Mouse (Mus musculus): ENCODE data around the gene Arhgap10.

Gene Arhgap10

DNA sequence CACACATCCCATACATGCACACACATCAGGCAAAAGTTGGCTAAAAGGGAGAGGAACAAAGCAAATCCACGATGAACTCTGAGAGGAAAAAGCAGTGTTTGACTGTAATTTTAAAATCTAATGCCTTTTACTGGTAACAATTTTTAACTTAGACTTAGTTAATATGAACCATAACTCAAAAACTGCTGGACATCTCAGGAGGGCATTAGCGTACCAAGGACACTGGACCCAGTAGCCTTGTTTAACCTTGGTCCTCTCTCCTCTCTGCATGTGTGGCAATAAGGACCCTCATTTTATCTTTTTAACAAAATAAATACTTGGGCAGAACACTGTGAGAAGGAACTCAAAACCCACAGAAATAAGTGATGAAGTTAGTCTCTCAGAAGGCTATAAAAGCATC, 78.1 kb downstream of the Arhgap10 start:
- no peak for DNase-seq

DNA sequence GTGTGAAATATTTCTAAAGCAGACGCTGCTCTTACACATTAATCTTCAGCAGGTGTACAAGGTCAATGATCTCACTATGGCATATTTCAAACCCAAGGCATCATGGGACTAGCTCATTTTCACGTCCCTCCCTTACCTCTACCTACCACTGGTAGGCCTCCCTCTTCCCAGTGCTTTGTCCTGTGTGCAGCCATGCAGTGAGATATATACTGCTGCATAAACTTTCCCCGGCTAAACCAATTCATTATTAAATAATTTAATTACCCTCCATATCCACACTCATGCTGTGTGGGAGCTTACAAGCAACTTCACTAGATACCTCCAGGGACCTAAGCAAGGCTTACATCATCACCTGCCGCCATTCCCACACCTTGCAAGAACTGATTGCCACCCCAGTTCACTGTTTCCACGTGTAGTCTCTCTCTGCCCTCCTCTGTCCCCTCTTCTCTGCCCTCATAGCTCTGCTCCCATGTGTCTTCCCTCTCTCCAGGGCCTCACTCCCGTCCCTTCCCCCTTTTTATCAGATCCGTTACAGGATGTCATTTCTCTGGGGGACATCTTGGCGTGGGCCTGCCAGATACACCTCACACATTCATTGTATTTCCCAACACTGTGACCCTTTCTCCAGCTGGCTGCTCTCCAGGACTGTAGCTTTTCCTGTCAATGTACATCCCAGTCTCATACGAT, 79.8 kb downstream of the Arhgap10 start:
- peak; percentile 9 for DNase-seq

GRCm38 (mm10) chr8:77436013-77436990, 81.5 kb downstream of the Arhgap10 start:
- DNase-seq = no peak

- DNase-seq = no peak
These were observed 84.5 kb downstream of the Arhgap10 start for GRCm38 (mm10) chr8:77433221-77433620.

- no peak for DNase-seq
These were observed 85.0 kb downstream of the Arhgap10 start for GRCm38 (mm10) chr8:77432726-77433125.

DNA sequence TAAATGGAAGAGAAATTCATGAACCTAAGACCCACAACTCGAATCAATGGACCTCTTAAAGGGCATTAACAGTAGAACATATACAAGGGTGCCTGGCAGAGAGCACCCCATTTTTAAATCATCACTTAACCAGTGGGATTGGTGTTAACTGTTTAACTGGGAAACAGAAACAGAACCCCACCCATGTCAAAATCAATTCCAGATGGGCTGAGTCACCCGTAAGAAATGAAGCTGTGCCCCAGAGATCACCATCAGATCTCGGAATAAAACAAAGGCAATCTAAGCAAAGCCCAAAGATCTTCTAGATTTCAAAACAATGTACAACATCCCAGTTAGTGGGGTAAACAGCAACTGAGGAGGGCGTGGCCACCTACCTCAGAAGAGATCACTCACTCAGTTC, 89.3 kb downstream of the Arhgap10 start:
- no peak for DNase-seq

DNA sequence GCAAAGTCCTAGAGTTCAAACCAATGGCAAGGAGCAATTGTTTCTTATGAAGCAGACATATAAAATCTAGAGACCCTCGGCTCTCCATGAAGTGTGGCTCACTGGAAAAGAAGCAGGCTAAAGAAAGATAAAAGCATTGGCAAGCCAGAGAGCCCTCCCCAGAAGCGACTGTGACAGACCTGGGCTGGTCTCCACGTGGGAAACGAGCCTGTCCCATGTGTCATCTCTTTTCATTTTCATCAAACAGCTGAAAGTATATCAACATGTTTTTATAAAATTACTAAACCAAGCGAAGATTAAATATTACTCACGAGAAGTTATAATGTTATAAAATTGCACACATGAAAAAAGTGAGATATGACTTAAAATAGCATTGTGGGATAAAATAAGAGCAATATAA, 89.7 kb downstream of the Arhgap10 start:
- no peak for DNase-seq

DNA sequence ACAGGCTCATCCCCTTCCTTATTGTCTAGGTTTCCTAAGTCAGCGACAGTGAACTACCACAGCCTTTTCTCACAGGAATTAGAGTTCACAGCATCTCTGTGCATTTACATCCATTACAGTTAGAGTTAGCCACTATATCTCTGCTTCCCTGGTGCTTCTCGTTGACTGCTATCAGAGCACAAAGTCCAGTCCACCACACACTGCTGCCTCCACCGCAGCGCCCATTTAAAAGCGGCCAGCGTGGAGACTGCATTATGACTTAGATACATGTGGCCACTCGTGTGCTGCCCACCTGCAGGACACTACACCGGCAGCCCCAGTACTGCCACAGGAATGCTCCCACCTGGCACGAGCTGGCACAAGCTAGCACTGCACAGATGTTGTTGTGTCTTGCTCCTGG, 90.3 kb downstream of the Arhgap10 start:
- DNase-seq = no peak

GRCm38 (mm10) chr8:77423850-77424249, 93.9 kb downstream of the Arhgap10 start:
- no peak for DNase-seq

DNA sequence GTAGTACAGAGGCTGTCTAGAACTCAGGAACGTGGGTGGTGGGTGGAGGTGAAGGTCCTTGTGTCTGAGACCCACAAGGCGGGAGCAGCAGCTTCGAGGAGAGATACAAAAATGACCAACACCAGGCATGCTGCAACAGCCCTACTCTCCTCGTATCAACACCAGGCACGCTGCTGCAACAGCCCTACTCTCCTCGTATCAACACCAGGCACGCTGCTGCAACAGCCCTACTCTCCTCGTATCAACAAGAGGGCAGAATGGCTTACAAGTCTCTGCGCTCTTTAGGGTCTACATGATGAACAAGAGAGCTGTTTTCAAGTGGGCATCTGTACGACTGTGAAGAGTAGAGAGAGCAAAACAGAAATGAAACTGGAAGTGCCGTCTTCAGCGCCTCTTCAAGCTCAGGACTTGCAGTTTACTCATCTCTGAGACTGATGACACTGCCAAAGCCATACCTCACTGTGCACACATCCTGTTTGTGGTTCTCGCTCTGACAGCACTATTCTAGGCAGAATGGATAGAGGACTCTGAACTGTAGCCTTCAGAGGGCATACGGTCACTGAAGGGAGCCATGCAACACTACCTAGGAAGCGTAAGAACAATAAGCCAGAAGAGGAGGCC, 95.0 kb downstream of the Arhgap10 start:
- no peak for DNase-seq

DNA sequence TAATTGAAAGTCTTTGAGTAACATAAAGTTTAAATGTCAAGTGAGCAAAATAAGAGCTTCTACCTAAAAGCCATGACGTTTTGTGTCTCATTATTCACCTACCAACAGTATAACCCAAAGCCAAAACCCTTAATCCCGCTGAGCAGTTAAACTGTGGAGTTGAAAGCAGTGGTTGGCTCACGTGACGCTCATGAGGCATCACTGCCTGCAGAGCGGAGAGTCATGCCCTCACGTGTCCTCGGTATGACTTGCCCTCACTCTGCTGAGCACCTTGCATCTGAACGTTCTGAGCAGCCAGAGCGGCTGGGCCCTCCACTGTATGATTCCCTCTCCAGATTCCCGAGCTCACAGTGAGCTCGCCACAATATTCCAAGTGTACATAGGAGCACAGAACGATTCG, 96.2 kb downstream of the Arhgap10 start:
- DNase-seq = no peak

DNA sequence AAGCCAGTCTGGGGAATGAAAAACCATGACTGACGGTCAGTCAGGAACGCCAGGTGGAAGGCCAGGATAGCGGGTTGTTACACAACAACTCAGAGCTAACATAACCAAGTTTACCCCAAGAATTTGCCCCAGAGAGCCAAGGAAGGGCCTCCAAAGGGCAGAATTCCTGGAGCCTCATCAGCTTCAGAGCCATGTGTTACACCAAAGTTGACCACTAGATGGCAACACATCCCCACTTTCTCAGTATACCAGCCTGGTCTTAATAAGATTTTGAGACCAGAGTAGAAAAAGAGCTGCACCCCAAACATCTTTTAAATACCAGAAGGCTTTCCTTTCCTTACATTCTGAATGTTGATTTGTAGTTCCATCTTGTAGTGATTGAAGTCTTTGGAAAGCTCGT, 98.0 kb downstream of the Arhgap10 start:
- peak; percentile 79 for DNase-seq

DNA sequence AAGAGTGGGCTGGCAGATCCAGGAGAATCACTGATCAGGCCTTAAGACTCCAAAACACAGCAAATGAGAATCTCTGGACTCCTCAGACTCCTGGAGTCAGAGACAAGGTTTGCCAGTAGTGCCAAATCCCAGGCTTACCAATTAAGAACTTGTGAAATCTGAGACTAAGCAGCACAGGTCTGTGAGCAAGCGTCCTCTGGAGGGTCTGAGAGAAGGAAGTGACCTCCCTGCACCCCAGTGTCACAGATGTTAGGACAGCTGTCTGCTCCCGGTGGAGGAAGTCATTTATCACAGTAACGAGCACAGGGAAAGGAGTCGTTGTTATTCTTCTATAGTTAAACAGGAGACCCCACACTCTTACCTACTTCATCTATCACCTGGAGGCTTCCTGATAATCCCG, 101.0 kb downstream of the Arhgap10 start:
- no peak for DNase-seq

- DNase-seq = no peak
These were observed 101.7 kb downstream of the Arhgap10 start for GRCm38 (mm10) chr8:77416034-77416433.

- no peak for DNase-seq
These were observed 106.5 kb downstream of the Arhgap10 start for GRCm38 (mm10) chr8:77411262-77411661.

- no peak for DNase-seq
These were observed 107.4 kb downstream of the Arhgap10 start for GRCm38 (mm10) chr8:77410394-77410793.

DNA sequence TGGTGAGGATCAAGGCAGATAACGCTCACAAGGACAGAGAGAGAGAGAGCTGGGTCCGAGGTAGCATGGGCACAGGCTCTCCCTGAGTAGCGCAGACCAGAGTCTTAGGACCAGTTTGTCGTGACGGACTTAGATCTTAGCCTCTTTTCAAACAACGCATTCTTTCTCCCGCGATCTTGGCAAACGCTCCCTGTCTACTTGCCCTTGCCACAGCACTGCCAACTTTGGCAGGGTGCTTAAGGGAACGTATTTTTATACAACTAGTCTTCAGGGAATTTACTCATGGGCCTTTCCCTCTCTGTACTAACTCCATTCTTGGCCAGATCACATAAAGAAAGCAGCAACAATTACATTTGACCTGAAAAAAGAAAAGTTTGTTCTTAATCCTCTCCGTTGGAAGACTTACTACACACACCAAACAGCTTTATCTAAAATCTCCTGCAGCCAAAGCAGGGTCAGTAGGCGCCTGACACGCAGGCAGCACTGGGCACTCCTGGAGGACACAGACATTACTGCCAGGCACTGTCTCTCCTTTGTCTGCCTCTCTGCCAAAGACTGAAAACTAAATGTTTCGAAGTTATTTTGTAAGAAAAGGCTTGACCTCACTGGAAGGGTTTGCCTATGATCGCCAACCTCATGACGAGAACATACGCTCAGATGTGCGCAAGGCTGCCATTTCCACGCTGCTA, 109.1 kb downstream of the Arhgap10 start:
- no peak for DNase-seq

GRCm38 (mm10) chr8:77406846-77407245, 110.9 kb downstream of the Arhgap10 start:
- DNase-seq = peak; percentile 18

- peak; percentile 16 for DNase-seq
These were observed 111.3 kb downstream of the Arhgap10 start for GRCm38 (mm10) chr8:77406444-77406843.

DNA sequence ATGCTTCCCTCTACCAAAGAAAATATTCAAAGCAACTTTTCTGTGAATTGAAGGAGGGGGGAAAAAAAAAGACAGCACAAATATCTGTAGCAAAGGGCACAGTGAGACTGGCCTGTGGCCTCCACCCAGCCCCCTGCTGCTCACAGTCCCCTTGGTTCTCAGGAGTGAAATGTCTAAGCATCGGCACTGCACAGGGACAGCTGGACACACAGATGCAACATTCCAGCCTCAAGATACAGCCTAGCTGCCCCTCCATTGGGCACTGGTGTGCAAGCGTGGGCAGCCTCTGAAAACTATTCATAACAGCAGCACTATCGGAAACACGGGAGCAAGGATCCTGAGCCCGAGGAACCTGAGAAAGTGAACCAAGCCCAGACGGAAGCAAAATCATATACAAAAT, 113.7 kb downstream of the Arhgap10 start:
- no peak for DNase-seq

GRCm38 (mm10) chr8:77401934-77402333, 115.8 kb downstream of the Arhgap10 start:
- DNase-seq = no peak

GRCm38 (mm10) chr8:77401140-77401539, 116.6 kb downstream of the Arhgap10 start:
- no peak for DNase-seq

DNA sequence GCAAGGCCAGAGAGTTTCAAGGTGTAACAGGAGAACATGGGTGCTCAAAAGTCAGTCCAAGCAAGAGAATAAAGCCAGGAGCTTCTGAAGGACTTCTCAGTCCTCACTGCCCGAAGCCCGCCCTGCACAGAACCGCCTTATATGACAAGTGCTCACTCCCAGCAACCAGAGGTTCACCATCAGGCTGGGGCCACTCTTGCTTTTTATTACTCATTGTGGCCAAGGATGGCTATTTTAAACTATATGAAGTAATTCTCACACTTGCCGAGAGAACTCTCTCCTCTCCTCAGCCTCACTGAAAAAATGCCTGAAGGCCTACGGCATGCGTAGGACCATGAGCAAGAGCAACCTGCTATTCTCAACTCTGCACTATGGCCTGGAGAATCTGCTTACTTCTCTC, 133.7 kb downstream of the Arhgap10 start:
- no peak for DNase-seq
